Mouse (Mus musculus) heart, embryonic 11.5 days (tissue): ENCODE measurements around the gene Ptprr. TPM values are rescaled to one million over a fixed set of nuclear protein-coding genes. Genes with fewer than 3 reads are reported as not detected.

Experiments used
- ATAC-seq: fragments of 200-750 bp; cut with Nextera tagmentation; replicated peaks from 2 replicates; pipeline ENCODE4 v1.8.0; 2017; ENCODE audit warnings: moderate library complexity; ENCODE audit not compliant: insufficient number of reproducible peaks, low FRiP score, low TSS enrichment
- H3K27ac ChIP-seq: fragments of 300-500 bp; sonication (generic); 2 replicates; pipeline ENCODE4 v1.5.1; 2014; ENCODE audit warnings: mild to moderate bottlenecking, low read depth, low read length
- H3K27me3 ChIP-seq: fragments of 300-500 bp; sonication (generic); 2 replicates; pipeline ENCODE4 v1.6.1; 2014; ENCODE audit warnings: mild to moderate bottlenecking, low read length, mixed read lengths; ENCODE audit not compliant: control insufficient read depth, insufficient read depth
- H3K36me3 ChIP-seq: fragments of 300-500 bp; sonication (generic); 2 replicates; pipeline ENCODE4 v1.6.1; 2014; ENCODE audit warnings: mild to moderate bottlenecking, low read length, moderate library complexity, mixed read lengths; ENCODE audit not compliant: control insufficient read depth, insufficient read depth
- H3K4me1 ChIP-seq: fragments of 300-500 bp; sonication (generic); 2 replicates; pipeline ENCODE4 v1.6.1; 2014; ENCODE audit warnings: low read length; ENCODE audit not compliant: control insufficient read depth, insufficient read depth
- H3K4me2 ChIP-seq: fragments of 300-500 bp; sonication (generic); 2 replicates; pipeline ENCODE4 v1.6.1; 2014; ENCODE audit warnings: mild to moderate bottlenecking, moderate library complexity
- H3K4me3 ChIP-seq: fragments of 300-500 bp; sonication (generic); 2 replicates; pipeline ENCODE4 v1.5.1; 2014; ENCODE audit warnings: low read depth, low read length
- H3K9ac ChIP-seq: fragments of 300-500 bp; sonication (generic); 2 replicates; pipeline ENCODE4 v1.6.1; 2014; ENCODE audit warnings: mild to moderate bottlenecking, low read depth, low read length, moderate library complexity
- H3K9me3 ChIP-seq: fragments of 300-500 bp; sonication (generic); replicated peaks from 2 replicates; pipeline ENCODE4 v1.6.1; 2016; ENCODE audit warnings: low read length; ENCODE audit not compliant: control insufficient read depth
- WGBS: fragments of 180-500 bp; shearing (Covaris S2); extraction: QIAGEN DNeasy Blood & Tissue Kit; methylation state at CpG from one replicate; pipeline ENCODE4 v1.1.7; 2014; ENCODE audit not compliant: insufficient replicate concordance; 5-methylcytosine and 5-hydroxymethylcytosine counted together
- polyA plus RNA-seq: library from polyadenylated mRNA; unstranded; fragments of >200 nt; fragmentation: Nextera tagmentation; extraction: Ambion mirVana; gene quantifications from 2 replicates; pipeline ENCODE4 v1.2.1, GENCODE M21; 2014

Gene Ptprr
- polyA plus RNA-seq = 0.59 and 0.63 TPM in 2 replicates

GRCm38 (mm10) chr10:116017845-116018479, at the start of gene Ptprr:
Gene Ptprr, plus strand, starts transcription at chr10:116018213.
- Histone ChIP-seq H3K9ac (no peak within 1 kb of the TSS), H3K4me3 (peak within 1 kb of the TSS; percentile 32), H3K4me2 (peak within 1 kb of the TSS; percentile 65), H3K27ac (no peak within 1 kb of the TSS), H3K4me1 (peaks cover 5% of the 10 kb centered on the region), H3K9me3 (no peaks in the 10 kb centered on the region), H3K27me3 (peaks cover 7% of the 10 kb centered on the region), H3K36me3 (no peaks in the 10 kb centered on the region)
- under 1% methylated on average over 19 of the region's 19 CpGs for WGBS
- ATAC-seq = peak; percentile 61; the same call in 1 of the 2 replicates

DNA sequence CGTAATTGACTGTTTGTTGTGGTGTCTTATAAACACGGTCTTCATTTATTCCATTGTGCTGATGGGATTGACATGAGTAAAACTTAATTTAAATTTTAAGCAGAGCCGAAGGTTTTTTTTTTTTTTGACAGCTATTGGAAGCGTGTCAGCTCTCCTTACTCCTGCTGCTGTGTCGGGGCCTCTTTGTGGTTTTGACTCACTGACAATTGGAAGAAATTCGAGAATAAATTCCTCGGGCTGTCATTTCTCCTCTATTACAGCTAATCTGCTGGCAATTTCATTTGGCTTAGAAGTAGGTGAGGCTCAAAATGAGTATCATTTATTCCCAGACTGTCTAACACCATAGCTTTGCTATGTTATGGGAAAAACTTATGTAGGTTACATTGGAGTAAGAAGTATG, 41.7 kb upstream of the Ptprr start:
- Histone ChIP-seq H3K4me2 (no peak overlapping the region), H3K36me3 (no peaks in the 10 kb centered on the region), H3K27me3 (no peaks in the 10 kb centered on the region), H3K9ac (no peak overlapping the region), H3K9me3 (no peaks in the 10 kb centered on the region), H3K4me3 (no peak overlapping the region), H3K27ac (no peak overlapping the region), H3K4me1 (no peaks in the 10 kb centered on the region)
- no peak for ATAC-seq
- 80% methylated on average over 7 of the region's 7 CpGs for WGBS

DNA sequence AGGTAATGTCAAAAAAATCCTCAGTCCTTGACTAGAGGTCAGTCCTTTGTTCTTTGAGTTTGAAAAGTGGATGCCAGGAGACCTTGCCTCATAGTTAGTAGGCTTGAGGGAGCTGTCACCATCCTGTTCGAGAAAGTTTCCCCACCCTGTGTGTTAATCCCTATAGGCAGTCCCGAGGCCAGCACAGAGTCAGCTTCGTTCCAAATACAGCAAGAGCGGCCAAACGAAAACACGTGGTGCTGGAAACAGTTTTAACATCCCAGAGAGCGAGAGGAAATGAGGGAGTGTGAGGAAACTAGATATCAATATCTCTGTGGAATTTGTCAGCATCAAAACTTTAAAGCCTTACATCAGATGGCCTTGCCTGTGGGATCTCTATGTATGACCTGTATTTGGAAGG, 39.0 kb upstream of the Ptprr start:
- Histone ChIP-seq H3K27ac (no peak overlapping the region), H3K4me1 (no peaks in the 10 kb centered on the region), H3K9me3 (no peaks in the 10 kb centered on the region), H3K4me2 (no peak overlapping the region), H3K9ac (no peak overlapping the region), H3K27me3 (no peaks in the 10 kb centered on the region), H3K36me3 (no peaks in the 10 kb centered on the region), H3K4me3 (no peak overlapping the region)
- ATAC-seq = no peak
- WGBS = 43% methylated on average over 7 of the region's 7 CpGs

DNA sequence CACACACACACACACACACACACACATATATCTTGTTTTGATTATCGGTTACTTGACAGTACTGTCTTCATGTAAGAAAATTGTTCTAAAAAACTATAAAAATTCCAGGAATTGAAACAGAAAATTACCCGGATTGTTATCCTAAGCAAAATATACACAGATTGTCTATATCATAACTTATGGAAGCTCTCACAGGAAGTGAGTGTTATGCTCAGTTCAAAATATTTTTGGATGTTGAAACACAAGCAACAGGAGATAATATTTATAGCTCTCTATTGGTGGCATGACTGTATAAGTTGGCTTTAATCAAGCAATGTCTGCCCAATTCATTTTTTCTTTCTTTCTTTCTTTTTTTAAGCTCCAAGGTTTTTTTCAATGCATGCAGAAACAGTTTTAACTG, 38.0 kb upstream of the Ptprr start:
- no peak overlapping the region for H3K4me2 ChIP-seq
- ATAC-seq = no peak
- no peaks in the 10 kb centered on the region for H3K36me3 ChIP-seq
- H3K27ac ChIP-seq = no peak overlapping the region
- H3K4me1 ChIP-seq = no peaks in the 10 kb centered on the region
- H3K9me3 ChIP-seq = no peaks in the 10 kb centered on the region
- no peak overlapping the region for H3K9ac ChIP-seq
- no peaks in the 10 kb centered on the region for H3K27me3 ChIP-seq
- H3K4me3 ChIP-seq = no peak overlapping the region
- 67% methylated on average over 2 of the region's 2 CpGs for WGBS

DNA sequence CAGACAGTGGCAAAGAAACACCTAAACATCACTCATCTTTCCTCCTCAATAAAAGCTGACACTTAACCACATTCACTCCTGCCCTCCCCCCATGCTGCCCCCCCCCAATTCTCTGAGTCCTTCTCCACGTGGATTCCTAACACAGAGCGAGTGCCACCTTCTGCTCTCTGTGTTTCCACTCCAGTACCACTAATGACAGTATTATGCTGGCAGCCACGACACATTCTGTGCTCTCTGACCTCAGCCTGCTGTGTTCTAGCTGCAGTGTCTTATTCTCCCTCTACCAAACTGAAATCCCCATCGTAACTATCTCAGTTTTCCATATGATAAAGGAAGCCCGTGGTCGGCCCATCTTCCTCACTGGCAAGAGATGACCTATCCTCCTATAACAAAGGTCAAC, 33.7 kb upstream of the Ptprr start:
- WGBS = 61% methylated on average over 6 of the region's 6 CpGs
- no peak for ATAC-seq
- no peak overlapping the region for H3K27ac ChIP-seq

DNA sequence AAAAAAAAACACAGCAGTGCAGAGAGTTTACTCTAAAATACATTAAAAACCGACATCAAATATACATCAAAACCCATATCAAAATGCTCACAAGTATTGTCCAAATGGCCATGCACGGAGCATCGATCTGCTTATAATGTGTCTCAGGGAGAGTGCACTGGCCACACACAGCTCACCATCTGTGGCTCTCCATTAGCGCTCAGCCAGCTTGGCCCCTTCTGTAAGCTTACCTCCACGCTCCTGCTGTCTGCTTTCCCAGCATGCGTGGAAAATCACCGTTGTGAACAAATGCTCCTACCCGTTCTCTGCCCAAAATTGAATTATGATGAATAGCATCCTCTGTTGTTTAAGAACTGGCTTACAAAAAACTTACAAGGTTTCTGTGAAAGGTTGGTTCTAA, 16.2 kb upstream of the Ptprr start:
- Histone ChIP-seq H3K27me3 (no peaks in the 10 kb centered on the region), H3K27ac (no peak overlapping the region), H3K4me2 (no peak overlapping the region), H3K36me3 (no peaks in the 10 kb centered on the region), H3K9me3 (no peaks in the 10 kb centered on the region), H3K4me3 (no peak overlapping the region), H3K9ac (no peak overlapping the region), H3K4me1 (no peaks in the 10 kb centered on the region)
- no peak for ATAC-seq
- 72% methylated on average over 8 of the region's 8 CpGs for WGBS

More for the DNA sequence above, 33.7 kb upstream of the Ptprr start:
- Histone ChIP-seq H3K4me2 (no peak overlapping the region), H3K9me3 (no peaks in the 10 kb centered on the region), H3K9ac (no peak overlapping the region), H3K4me3 (no peak overlapping the region), H3K4me1 (no peaks in the 10 kb centered on the region), H3K27me3 (no peaks in the 10 kb centered on the region), H3K36me3 (no peaks in the 10 kb centered on the region)

GRCm38 (mm10) chr10:116006675-116007074, 11.3 kb upstream of the Ptprr start:
- Histone ChIP-seq H3K4me1 (no peaks in the 10 kb centered on the region), H3K27me3 (no peaks in the 10 kb centered on the region), H3K9ac (no peak overlapping the region), H3K27ac (no peak overlapping the region), H3K4me2 (no peak overlapping the region), H3K4me3 (no peak overlapping the region), H3K9me3 (no peaks in the 10 kb centered on the region), H3K36me3 (no peaks in the 10 kb centered on the region)
- ATAC-seq = no peak
- WGBS = 59% methylated on average over 6 of the region's 6 CpGs

- Histone ChIP-seq H3K4me2 (peak overlapping the region; percentile 65), H3K9me3 (no peaks in the 10 kb centered on the region), H3K36me3 (no peaks in the 10 kb centered on the region), H3K4me1 (peaks cover 5% of the 10 kb centered on the region), H3K27me3 (peaks cover 7% of the 10 kb centered on the region), H3K9ac (no peak overlapping the region), H3K4me3 (peak overlapping the region; percentile 32), H3K27ac (no peak overlapping the region)
- 2% methylated on average over 17 of the region's 17 CpGs for WGBS
- ATAC-seq = no peak
Measured at GRCm38 (mm10) chr10:116018480-116018891, 473 bp downstream of the Ptprr start.
